Mouse (Mus musculus) bone marrow macrophage, adult 2 months (primary cell): ENCODE data around the gene Cep128.

ENCODE experiments used
- CTCF ChIP-seq: IDR thresholded peaks from 2 replicates; pipeline ENCODE4 v1.5.1; 2012; ENCODE audit warnings: low read depth, mild to moderate bottlenecking, low read length, moderate library complexity
- POLR2A ChIP-seq: IDR thresholded peaks from 2 replicates; pipeline ENCODE4 v1.6.1; 2012; ENCODE audit warnings: mild to moderate bottlenecking, low read depth, low read length, borderline replicate concordance

GRCm38 (mm10) chr12:91008736-91009135 is 375.5 kb downstream of the Cep128 start:
- TF ChIP-seq CTCF (no peak), POLR2A (no peak)
